Mouse (Mus musculus): ENCODE data around the gene Lyg1. TPM values are rescaled to one million over a fixed set of nuclear protein-coding genes. Genes with fewer than 3 reads are reported as not detected.
"Not testable (repeated sequence)": the region's sequence is repeated elsewhere in the genome, so short reads cannot be mapped to it uniquely, and the experiment has no call there.

The Lyg1 gene
- polyA plus RNA-seq, 1 experiment from 2014 or later: not detected

- 96% methylated on average over 1 of the region's 1 CpGs for WGBS
Observed at GRCm38 (mm10) chr1:37984326-37984725, 26.8 kb upstream of the Lyg1 start.

GRCm38 (mm10) chr1:37977303-37977702 is 19.7 kb upstream of the Lyg1 start:
- Histone ChIP-seq H3K9me3 (ENCODE audit: low read length) (no peaks in the 10 kb centered on the region), H3K4me1 (ENCODE audit: insufficient read depth, low read depth, low read length) (no peaks in the 10 kb centered on the region), H3K27ac (ENCODE audit: low read length) (no peak overlapping the region), H3K4me3 (ENCODE audit: low read depth, low read length) (no peak overlapping the region), H3K9ac (replicated peaks; ENCODE audit: low read depth) (no peak overlapping the region), H3K36me3 (ENCODE audit: insufficient read depth, low read length) (no peaks in the 10 kb centered on the region), H3K27me3 (replicated peaks; ENCODE audit: insufficient read depth, low read length) (no peaks in the 10 kb centered on the region), H3K4me2 (replicated peaks; ENCODE audit: low read depth, low read length) (no peak overlapping the region)
- ATAC-seq (no peak), DNase-seq (ENCODE audit: low spot score) (no peak)
- WGBS: 75% methylated on average over 7 of the region's 7 CpGs
- no peak for TF ChIP-seq CTCF (IDR thresholded peaks at IDR 0.05)
- TF ChIP-seq EP300 (IDR thresholded peaks at IDR 0.05): no peak

More at GRCm38 (mm10) chr1:37984326-37984725, 26.8 kb upstream of the Lyg1 start:
- DNase-seq (ENCODE audit: low spot score) (no peak), ATAC-seq (no peak)
- Histone ChIP-seq H3K36me3 (ENCODE audit: insufficient read depth, low read length) (peaks cover 22% of the 10 kb centered on the region; the same call in 1 of the 2 replicates), H3K9me3 (ENCODE audit: low read length) (no peaks in the 10 kb centered on the region), H3K9ac (replicated peaks; ENCODE audit: low read depth) (no peak overlapping the region), H3K4me2 (replicated peaks; ENCODE audit: low read depth, low read length) (no peak overlapping the region), H3K27me3 (replicated peaks; ENCODE audit: insufficient read depth, low read length) (no peaks in the 10 kb centered on the region), H3K27ac (ENCODE audit: low read length) (no peak overlapping the region), H3K4me3 (ENCODE audit: low read depth, low read length) (no peak overlapping the region), H3K4me1 (ENCODE audit: insufficient read depth, low read depth, low read length) (no peaks in the 10 kb centered on the region)
- no peak for TF ChIP-seq EP300 (IDR thresholded peaks at IDR 0.05)
- TF ChIP-seq CTCF (IDR thresholded peaks at IDR 0.05): no peak

GRCm38 (mm10) chr1:37976666-37977065 is 19.1 kb upstream of the Lyg1 start:
- H3K9me3 ChIP-seq (ENCODE audit: low read length); H3K36me3 ChIP-seq (ENCODE audit: insufficient read depth, low read length); H3K9ac ChIP-seq (replicated peaks; ENCODE audit: low read depth); H3K4me2 ChIP-seq (replicated peaks; ENCODE audit: low read depth, low read length); H3K27ac ChIP-seq (ENCODE audit: low read length); DNase-seq (ENCODE audit: low spot score); H3K4me1 ChIP-seq (ENCODE audit: insufficient read depth, low read depth, low read length); H3K27me3 ChIP-seq (replicated peaks; ENCODE audit: insufficient read depth, low read length); H3K4me3 ChIP-seq (ENCODE audit: low read depth, low read length); ATAC-seq: not testable (repeated sequence)
- WGBS: 61% methylated on average over 9 of the region's 9 CpGs

DNA sequence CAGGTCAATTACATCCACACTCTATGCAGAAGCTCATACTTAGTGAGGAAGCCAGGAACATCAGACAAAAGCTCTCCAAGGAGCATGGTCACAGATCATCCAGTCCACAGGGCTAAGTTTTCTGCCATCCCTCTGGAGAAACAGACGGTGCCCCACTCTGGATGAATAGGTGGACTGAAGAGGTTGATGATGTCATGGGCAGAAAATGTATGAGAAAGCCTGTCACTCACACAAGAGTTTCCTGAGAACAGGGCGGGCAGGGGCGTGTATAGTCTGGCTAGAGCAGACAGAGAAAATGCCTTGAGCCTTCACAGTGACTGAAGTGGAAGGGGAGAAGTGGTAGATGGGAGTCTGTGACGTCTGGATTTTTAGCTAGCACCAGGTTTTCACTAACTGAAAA is 14.0 kb upstream of the Lyg1 start:
- DNase-seq (ENCODE audit: low spot score) (peak; percentile 67), ATAC-seq (peak; percentile 80)
- WGBS: 30% methylated on average over 4 of the region's 4 CpGs
- H3K9me3 ChIP-seq (ENCODE audit: low read length): no peaks in the 10 kb centered on the region
- no peaks in the 10 kb centered on the region for H3K4me1 ChIP-seq (ENCODE audit: insufficient read depth, low read depth, low read length)
- TF ChIP-seq CTCF (IDR thresholded peaks at IDR 0.05) (no peak), EP300 (IDR thresholded peaks at IDR 0.05) (no peak)
- H3K36me3 ChIP-seq (ENCODE audit: insufficient read depth, low read length): no peaks in the 10 kb centered on the region
- no peak overlapping the region for H3K9ac ChIP-seq (replicated peaks; ENCODE audit: low read depth)
- no peak overlapping the region for H3K4me2 ChIP-seq (replicated peaks; ENCODE audit: low read depth, low read length)
- no peak overlapping the region for H3K4me3 ChIP-seq (ENCODE audit: low read depth, low read length)
- H3K27me3 ChIP-seq (replicated peaks; ENCODE audit: insufficient read depth, low read length): no peaks in the 10 kb centered on the region
- no peak overlapping the region for H3K27ac ChIP-seq (ENCODE audit: low read length)

- 89% methylated on average over 6 of the region's 6 CpGs for WGBS
- Histone ChIP-seq H3K4me3 (ENCODE audit: low read depth, low read length) (no peak overlapping the region), H3K27me3 (replicated peaks; ENCODE audit: insufficient read depth, low read length) (no peaks in the 10 kb centered on the region), H3K4me2 (replicated peaks; ENCODE audit: low read depth, low read length) (no peak overlapping the region), H3K27ac (ENCODE audit: low read length) (no peak overlapping the region), H3K4me1 (ENCODE audit: insufficient read depth, low read depth, low read length) (no peaks in the 10 kb centered on the region), H3K9me3 (ENCODE audit: low read length) (no peaks in the 10 kb centered on the region), H3K36me3 (ENCODE audit: insufficient read depth, low read length) (no peaks in the 10 kb centered on the region), H3K9ac (replicated peaks; ENCODE audit: low read depth) (no peak overlapping the region)
- TF ChIP-seq EP300 (IDR thresholded peaks at IDR 0.05) (no peak), CTCF (IDR thresholded peaks at IDR 0.05) (no peak)
- DNase-seq (ENCODE audit: low spot score): no peak
- ATAC-seq: no peak
Observed at GRCm38 (mm10) chr1:37968746-37969145, 11.2 kb upstream of the Lyg1 start.

DNA sequence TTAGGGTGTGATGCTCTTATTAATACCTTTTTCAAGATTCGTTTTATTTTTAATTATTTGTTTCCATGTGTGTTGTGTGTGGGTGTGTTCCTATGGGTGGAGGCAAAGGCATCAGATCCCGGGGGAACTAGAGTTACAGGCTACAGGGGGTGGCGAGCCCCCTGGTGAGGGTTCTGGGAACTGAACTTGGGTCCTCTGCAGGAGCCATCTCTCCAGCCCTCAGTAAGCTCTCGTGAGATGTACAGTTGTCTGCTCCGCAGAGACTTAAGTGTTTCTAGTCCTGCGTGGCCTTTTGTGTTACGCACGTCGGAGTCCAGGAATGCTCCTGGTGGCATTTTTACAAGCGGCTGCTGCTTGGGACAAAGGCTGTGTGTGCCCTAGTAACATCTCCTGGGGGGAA is 8.0 kb upstream of the Lyg1 start:
- H3K9me3 ChIP-seq (ENCODE audit: low read length): no peaks in the 10 kb centered on the region
- no peak for DNase-seq (ENCODE audit: low spot score)
- no peak overlapping the region for H3K27ac ChIP-seq (ENCODE audit: low read length)
- TF ChIP-seq CTCF (IDR thresholded peaks at IDR 0.05): no peak
- no peak for TF ChIP-seq EP300 (IDR thresholded peaks at IDR 0.05)
- WGBS: 61% methylated on average over 10 of the region's 10 CpGs
- ATAC-seq: no peak
- no peaks in the 10 kb centered on the region for H3K27me3 ChIP-seq (replicated peaks; ENCODE audit: insufficient read depth, low read length)
- H3K9ac ChIP-seq (replicated peaks; ENCODE audit: low read depth): no peak overlapping the region
- H3K36me3 ChIP-seq (ENCODE audit: insufficient read depth, low read length): no peaks in the 10 kb centered on the region
- no peaks in the 10 kb centered on the region for H3K4me1 ChIP-seq (ENCODE audit: insufficient read depth, low read depth, low read length)
- no peak overlapping the region for H3K4me3 ChIP-seq (ENCODE audit: low read depth, low read length)
- no peak overlapping the region for H3K4me2 ChIP-seq (replicated peaks; ENCODE audit: low read depth, low read length)

DNA sequence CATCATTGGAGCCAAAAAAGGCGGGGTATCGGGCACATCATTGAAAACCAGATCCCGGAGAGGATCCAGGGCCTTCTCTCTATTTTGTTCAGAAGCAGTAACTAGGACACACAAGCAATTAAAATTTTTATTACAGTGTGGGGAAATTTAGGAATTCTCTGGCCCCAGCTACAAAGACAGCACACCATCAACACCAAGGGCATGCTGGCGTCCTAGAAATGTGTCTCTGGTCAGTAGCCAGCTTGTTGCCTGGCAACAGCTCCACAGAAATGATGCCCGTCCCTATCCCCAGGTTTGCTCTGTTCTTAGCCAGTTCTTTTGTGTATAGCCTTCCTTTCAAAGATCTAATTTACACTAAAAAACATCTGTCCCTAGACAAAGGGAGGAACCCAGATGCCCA is 1.9 kb upstream of the Lyg1 start:
- ATAC-seq: no peak; the same call in 1 of the 2 replicates
- no peak overlapping the region for H3K9ac ChIP-seq (replicated peaks; ENCODE audit: low read depth)
- no peaks in the 10 kb centered on the region for H3K9me3 ChIP-seq (ENCODE audit: low read length)
- DNase-seq (ENCODE audit: low spot score): peak; percentile 14
- TF ChIP-seq EP300 (IDR thresholded peaks at IDR 0.05) (no peak), CTCF (IDR thresholded peaks at IDR 0.05) (no peak)
- H3K4me2 ChIP-seq (replicated peaks; ENCODE audit: low read depth, low read length): no peak overlapping the region
- H3K36me3 ChIP-seq (ENCODE audit: insufficient read depth, low read length): no peaks in the 10 kb centered on the region
- H3K4me1 ChIP-seq (ENCODE audit: insufficient read depth, low read depth, low read length): peaks cover 9% of the 10 kb centered on the region; the same call in 1 of the 2 replicates
- WGBS: 58% methylated on average over 5 of the region's 5 CpGs
- no peak overlapping the region for H3K27ac ChIP-seq (ENCODE audit: low read length)
- no peak overlapping the region for H3K4me3 ChIP-seq (ENCODE audit: low read depth, low read length)
- no peaks in the 10 kb centered on the region for H3K27me3 ChIP-seq (replicated peaks; ENCODE audit: insufficient read depth, low read length)
